Mouse (Mus musculus) kidney, adult 2 months (tissue): ENCODE data around the gene Pip4k2b.

ENCODE experiments used
- CTCF ChIP-seq: fragments of 200-500 bp; conservative IDR thresholded peaks from 2 replicates; pipeline ENCODE4 v1.5.1; 2011; ENCODE audit warnings: low read depth, mild to moderate bottlenecking, control low read depth, low read length, moderate library complexity, mixed read lengths; ENCODE audit not compliant: insufficient read depth, insufficient read length
- POLR2A ChIP-seq: fragments of 200-500 bp; IDR thresholded peaks from one replicate; pipeline ENCODE4 v1.6.1; 2011; ENCODE audit warnings: low read depth, low read length, control low read depth

GRCm38 (mm10) chr11:97677381-97677780 lies 67.1 kb downstream of the Pip4k2b start:
- TF ChIP-seq CTCF, result no peak
- no peak for TF ChIP-seq POLR2A
